Mouse (Mus musculus): ENCODE data around the gene Arf1. TPM values are rescaled to one million over a fixed set of nuclear protein-coding genes. Genes with fewer than 3 reads are reported as not detected.
"Not testable (repeated sequence)": the region's sequence is repeated elsewhere in the genome, so short reads cannot be mapped to it uniquely, and the experiment has no call there.

Gene Arf1
- polyA plus RNA-seq, 1 experiment from 2014 or later, result 716 TPM

- 74% methylated on average over 2 of the region's 2 CpGs for WGBS
- H3K4me2 ChIP-seq (replicated peaks), result 0 out of 2 replicates have a peak overlapping the region, but pooled peaks have one; percentile 5
These were observed 3.6 kb downstream of the Arf1 start for GRCm38 (mm10) chr11:59224470-59224869.

GRCm38 (mm10) chr11:59224025-59224424 lies 4.0 kb downstream of the Arf1 start:
- Histone ChIP-seq H3K4me3 (no peak overlapping the region), H3K27ac (no peak overlapping the region), H3K4me2 (replicated peaks) (0 out of 2 replicates have a peak overlapping the region, but pooled peaks have one; percentile 5), H3K9ac (no peak overlapping the region), H3K9me3 (no peaks in the 10 kb centered on the region), H3K4me1 (peaks cover 46% of the 10 kb centered on the region), H3K27me3 (no peaks in the 10 kb centered on the region), H3K36me3 (peaks cover 33% of the 10 kb centered on the region)
- ATAC-seq (ENCODE audit: low FRiP score, low read depth), result no peak
- 94% methylated on average over 3 of the region's 3 CpGs for WGBS

More at GRCm38 (mm10) chr11:59224470-59224869, 3.6 kb downstream of the Arf1 start:
- ATAC-seq (ENCODE audit: low FRiP score, low read depth), result no peak
- Histone ChIP-seq H3K4me3 (no peak overlapping the region), H3K27ac (no peak overlapping the region), H3K9me3 (no peaks in the 10 kb centered on the region), H3K4me1 (peaks cover 46% of the 10 kb centered on the region), H3K9ac (no peak overlapping the region), H3K27me3 (no peaks in the 10 kb centered on the region), H3K36me3 (peaks cover 29% of the 10 kb centered on the region)

- Histone ChIP-seq H3K27ac (no peak overlapping the region), H3K36me3 (peaks cover 48% of the 10 kb centered on the region), H3K9ac (no peak overlapping the region), H3K4me3 (no peak overlapping the region), H3K27me3 (no peaks in the 10 kb centered on the region), H3K4me2 (replicated peaks) (no peak overlapping the region), H3K4me1 (peaks cover 41% of the 10 kb centered on the region), H3K9me3 (no peaks in the 10 kb centered on the region)
- 80% methylated on average over 4 of the region's 4 CpGs for WGBS
- ATAC-seq (ENCODE audit: low FRiP score, low read depth), result no peak
These were observed 5.8 kb downstream of the Arf1 start for GRCm38 (mm10) chr11:59222306-59222705.

GRCm38 (mm10) chr11:59221604-59222003 lies 6.5 kb downstream of the Arf1 start:
- Histone ChIP-seq H3K27ac (no peak overlapping the region), H3K9ac (no peak overlapping the region), H3K27me3 (no peaks in the 10 kb centered on the region), H3K36me3 (peaks cover 53% of the 10 kb centered on the region), H3K4me2 (replicated peaks) (no peak overlapping the region), H3K4me3 (no peak overlapping the region), H3K4me1 (peaks cover 38% of the 10 kb centered on the region), H3K9me3 (no peaks in the 10 kb centered on the region)
- ATAC-seq (ENCODE audit: low FRiP score, low read depth), result no peak

- Histone ChIP-seq H3K36me3 (peaks cover 67% of the 10 kb centered on the region), H3K9ac (no peak overlapping the region), H3K4me2 (replicated peaks) (no peak overlapping the region), H3K27ac (no peak overlapping the region), H3K4me1 (peaks cover 12% of the 10 kb centered on the region), H3K9me3 (no peaks in the 10 kb centered on the region), H3K27me3 (no peaks in the 10 kb centered on the region), H3K4me3 (no peak overlapping the region)
- ATAC-seq (ENCODE audit: low FRiP score, low read depth), result no peak
These were observed 9.0 kb downstream of the Arf1 start for GRCm38 (mm10) chr11:59219064-59219463.

GRCm38 (mm10) chr11:59218389-59218998 lies 9.6 kb downstream of the Arf1 start:
- WGBS, result 84% methylated on average over 4 of the region's 4 CpGs
- no peaks in the 10 kb centered on the region for H3K27me3 ChIP-seq
- H3K4me1 ChIP-seq, result peaks cover 7% of the 10 kb centered on the region
- H3K4me2 ChIP-seq (replicated peaks), result peak overlapping the region; percentile 7; the same call in 1 of the 2 replicates
- H3K9ac ChIP-seq, result no peak overlapping the region
- no peak overlapping the region for H3K4me3 ChIP-seq
- no peak overlapping the region for H3K27ac ChIP-seq
- peaks cover 63% of the 10 kb centered on the region for H3K36me3 ChIP-seq
- ATAC-seq (ENCODE audit: low FRiP score, low read depth), result no peak
- H3K9me3 ChIP-seq, result no peaks in the 10 kb centered on the region

- H3K27ac ChIP-seq, result no peak overlapping the region
- no peak overlapping the region for H3K9ac ChIP-seq
- no peak overlapping the region for H3K4me2 ChIP-seq (replicated peaks)
- peaks cover 2% of the 10 kb centered on the region; the same call in 1 of the 2 replicates for H3K4me1 ChIP-seq
- H3K27me3 ChIP-seq, result no peaks in the 10 kb centered on the region
- no peak overlapping the region for H3K4me3 ChIP-seq
- peaks cover 66% of the 10 kb centered on the region for H3K36me3 ChIP-seq
- ATAC-seq (ENCODE audit: low FRiP score, low read depth), result no peak
- WGBS, result 90% methylated on average over 3 of the region's 3 CpGs
- H3K9me3 ChIP-seq, result no peaks in the 10 kb centered on the region
These were observed 11.1 kb downstream of the Arf1 start for GRCm38 (mm10) chr11:59216955-59217354.

- Histone ChIP-seq H3K36me3 (peaks cover 68% of the 10 kb centered on the region), H3K9me3 (no peaks in the 10 kb centered on the region)
These were observed 15.1 kb downstream of the Arf1 start for GRCm38 (mm10) chr11:59212892-59213494.

GRCm38 (mm10) chr11:59212320-59212719 lies 15.8 kb downstream of the Arf1 start:
- not testable (repeated sequence) for H3K9ac ChIP-seq; H3K9me3 ChIP-seq; ATAC-seq (ENCODE audit: low FRiP score, low read depth); H3K27ac ChIP-seq; H3K4me2 ChIP-seq (replicated peaks); H3K27me3 ChIP-seq; H3K4me3 ChIP-seq
- Histone ChIP-seq H3K4me1 (peaks cover 15% of the 10 kb centered on the region), H3K36me3 (peaks cover 64% of the 10 kb centered on the region)
- 81% methylated on average over 12 of the region's 12 CpGs for WGBS

More at GRCm38 (mm10) chr11:59212892-59213494, 15.1 kb downstream of the Arf1 start:
- 93% methylated on average over 12 of the region's 12 CpGs for WGBS
- no peak overlapping the region for H3K27ac ChIP-seq
- no peak for ATAC-seq (ENCODE audit: low FRiP score, low read depth)
- peaks cover 11% of the 10 kb centered on the region for H3K4me1 ChIP-seq
- no peak overlapping the region for H3K9ac ChIP-seq
- H3K4me3 ChIP-seq, result no peak overlapping the region
- H3K4me2 ChIP-seq (replicated peaks), result no peak overlapping the region
- H3K27me3 ChIP-seq, result no peaks in the 10 kb centered on the region

GRCm38 (mm10) chr11:59211561-59211960 lies 16.5 kb downstream of the Arf1 start:
- not testable (repeated sequence) for H3K9me3 ChIP-seq; ATAC-seq (ENCODE audit: low FRiP score, low read depth); H3K9ac ChIP-seq; H3K27me3 ChIP-seq; H3K4me3 ChIP-seq; H3K4me2 ChIP-seq (replicated peaks); H3K27ac ChIP-seq
- H3K4me1 ChIP-seq, result peaks cover 15% of the 10 kb centered on the region
- H3K36me3 ChIP-seq, result peaks cover 66% of the 10 kb centered on the region
- 91% methylated on average over 9 of the region's 9 CpGs for WGBS

GRCm38 (mm10) chr11:59210020-59210419 lies 18.1 kb downstream of the Arf1 start:
- H3K9ac ChIP-seq, result 0 out of 2 replicates have a peak overlapping the region, but pooled peaks have one; percentile 25
- H3K9me3 ChIP-seq, result no peaks in the 10 kb centered on the region
- 0 out of 2 replicates have a peak overlapping the region, but pooled peaks have one; percentile 16 for H3K4me2 ChIP-seq (replicated peaks)
- H3K27ac ChIP-seq, result no peak overlapping the region
- no peaks in the 10 kb centered on the region for H3K27me3 ChIP-seq
- WGBS, result 84% methylated on average over 4 of the region's 4 CpGs
- no peak overlapping the region for H3K4me3 ChIP-seq
- ATAC-seq (ENCODE audit: low FRiP score, low read depth), result no peak
- peaks cover 74% of the 10 kb centered on the region for H3K36me3 ChIP-seq
- peaks cover 15% of the 10 kb centered on the region for H3K4me1 ChIP-seq

GRCm38 (mm10) chr11:59209580-59209979 lies 18.5 kb downstream of the Arf1 start:
- Histone ChIP-seq H3K27me3 (no peaks in the 10 kb centered on the region), H3K9ac (no peak overlapping the region), H3K4me1 (peaks cover 15% of the 10 kb centered on the region), H3K4me3 (peak overlapping the region; percentile 91; the same call in 1 of the 2 replicates), H3K36me3 (peaks cover 73% of the 10 kb centered on the region), H3K4me2 (replicated peaks) (peak overlapping the region; percentile 85), H3K9me3 (no peaks in the 10 kb centered on the region), H3K27ac (0 out of 2 replicates have a peak overlapping the region, but pooled peaks have one; percentile 87)
- no peak for ATAC-seq (ENCODE audit: low FRiP score, low read depth)
- WGBS, result 75% methylated on average over 5 of the region's 5 CpGs

Data from limb, embryonic 13.5 days (tissue).